Mouse (Mus musculus): ENCODE results near the gene Gas8. TPM values are rescaled to one million over a fixed set of nuclear protein-coding genes. Genes with fewer than 3 reads are reported as not detected.
"Not testable (repeated sequence)": the region's sequence is repeated elsewhere in the genome, so short reads cannot be mapped to it uniquely, and the experiment has no call there.

The Gas8 gene
- 16.2 and 25.3 TPM in 2 replicates for total RNA-seq (2012; rRNA removed)

DNA sequence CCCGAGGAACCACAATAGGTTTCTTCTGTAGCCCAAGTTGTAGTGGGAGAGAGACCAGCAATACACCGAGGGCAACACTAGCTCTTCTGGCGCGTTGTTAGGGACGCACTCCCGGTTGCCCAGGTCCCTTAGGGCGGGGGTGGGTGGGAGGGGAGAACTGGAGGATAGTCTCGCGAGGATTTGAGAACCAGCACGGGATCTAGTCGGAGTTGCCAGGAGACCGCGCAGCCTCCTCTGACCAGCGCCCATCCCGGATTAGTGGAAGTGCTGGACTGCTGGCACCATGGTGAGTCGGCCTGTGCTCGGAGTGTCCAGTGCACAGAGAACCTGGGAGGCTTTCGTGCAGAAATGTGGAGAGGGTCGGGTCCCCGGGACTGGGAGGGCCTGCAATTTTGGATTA lies at the start of gene Gas8:
Gas8 (plus strand) TSS at position 168 of the 400 bp plus-strand sequence.
- TF ChIP-seq HCFC1 (IDR thresholded peaks at IDR 0.05; ENCODE audit: borderline replicate concordance, insufficient read depth, low read length) (no peak), CHD2 (IDR thresholded peaks at IDR 0.05; ENCODE audit: low read depth, low read length) (peak; percentile 69; the same call in 1 of the 2 replicates), ZC3H11A (IDR thresholded peaks at IDR 0.05; ENCODE audit: borderline replicate concordance, low read depth, low read length) (no peak)
- H3K9me3 ChIP-seq (ENCODE audit: control insufficient read depth, insufficient read depth, low read depth, low read length) = no peaks in the 10 kb centered on the region
- in situ Hi-C loops (cut with MboI; ENCODE audit: low sequenced_read_pairs in 2 of 2, unreplicated experiment in 2 of 2) = no loop called here
- H3K4me1 ChIP-seq (ENCODE audit: control insufficient read depth in 2 of 2, insufficient read depth in 2 of 2, low read length in 2 of 2, poor library complexity in 1 of 2) = peaks cover 0 to 3% of the 10 kb centered on the region in 2 experiments; a peak in 2 of 4 replicates
- DNase-seq (ENCODE audit: low read depth, low spot score) = peak; percentile 93
- no peak within 1 kb of the TSS for H3K27ac ChIP-seq (ENCODE audit: insufficient read depth, low read depth, low read length, poor library complexity, severe bottlenecking)
- peak within 1 kb of the TSS; percentile 83 for H3K9ac ChIP-seq (ENCODE audit: insufficient read depth, low read depth, low read length, poor library complexity, severe bottlenecking)
- peaks cover 8% of the 10 kb centered on the region; the same call in 1 of the 2 replicates for H3K36me3 ChIP-seq (ENCODE audit: control insufficient read depth, insufficient read depth, low read length, poor library complexity, severe bottlenecking)
- peak within 1 kb of the TSS; percentile 76 to 90 for H3K4me3 ChIP-seq (ENCODE audit: insufficient read depth in 1 of 2, low read depth in 1 of 2, low read length in 2 of 2, poor library complexity in 1 of 2, severe bottlenecking in 1 of 2)

DNA sequence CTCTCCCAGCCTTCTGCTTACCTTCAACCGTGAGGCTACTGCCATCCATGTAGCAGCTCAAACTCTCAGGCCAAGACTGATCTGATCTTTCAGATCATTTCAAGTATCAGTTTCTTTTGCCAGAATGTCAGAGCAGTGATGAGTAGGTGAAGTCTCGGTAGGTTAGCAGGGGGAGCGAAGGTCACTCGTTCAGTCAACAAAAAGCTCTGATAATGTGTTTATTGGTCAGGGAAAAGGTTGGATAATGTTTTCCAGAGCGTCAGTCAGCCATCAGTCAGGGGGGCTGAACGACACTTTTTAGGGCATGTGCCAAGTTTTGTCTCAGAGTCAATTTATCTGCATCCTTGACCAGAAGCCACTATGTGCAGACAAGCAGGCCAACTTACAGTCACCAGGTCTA lies 45.6 kb upstream of the Gas8 start:
- H3K36me3 ChIP-seq (ENCODE audit: control insufficient read depth, insufficient read depth, low read length, poor library complexity, severe bottlenecking); DNase-seq (ENCODE audit: low read depth, low spot score); in situ Hi-C loops (cut with MboI; ENCODE audit: low sequenced_read_pairs in 2 of 2, unreplicated experiment in 2 of 2); H3K27ac ChIP-seq (ENCODE audit: insufficient read depth, low read depth, low read length, poor library complexity, severe bottlenecking); H3K9me3 ChIP-seq (ENCODE audit: control insufficient read depth, insufficient read depth, low read depth, low read length); H3K9ac ChIP-seq (ENCODE audit: insufficient read depth, low read depth, low read length, poor library complexity, severe bottlenecking); H3K4me3 ChIP-seq (ENCODE audit: insufficient read depth in 1 of 2, low read depth in 1 of 2, low read length in 2 of 2, poor library complexity in 1 of 2, severe bottlenecking in 1 of 2); H3K4me1 ChIP-seq (ENCODE audit: control insufficient read depth in 2 of 2, insufficient read depth in 2 of 2, low read length in 2 of 2, poor library complexity in 1 of 2): not testable (repeated sequence)

- in situ Hi-C loops (cut with MboI; ENCODE audit: low sequenced_read_pairs in 2 of 2, unreplicated experiment in 2 of 2); H3K36me3 ChIP-seq (ENCODE audit: control insufficient read depth, insufficient read depth, low read length, poor library complexity, severe bottlenecking); H3K4me3 ChIP-seq (ENCODE audit: insufficient read depth in 1 of 2, low read depth in 1 of 2, low read length in 2 of 2, poor library complexity in 1 of 2, severe bottlenecking in 1 of 2); H3K4me1 ChIP-seq (ENCODE audit: control insufficient read depth in 2 of 2, insufficient read depth in 2 of 2, low read length in 2 of 2, poor library complexity in 1 of 2); H3K27ac ChIP-seq (ENCODE audit: insufficient read depth, low read depth, low read length, poor library complexity, severe bottlenecking); DNase-seq (ENCODE audit: low read depth, low spot score); H3K9me3 ChIP-seq (ENCODE audit: control insufficient read depth, insufficient read depth, low read depth, low read length); H3K9ac ChIP-seq (ENCODE audit: insufficient read depth, low read depth, low read length, poor library complexity, severe bottlenecking): not testable (repeated sequence)
Measured at GRCm38 (mm10) chr8:123474549-123474948, 44.1 kb upstream of the Gas8 start.

GRCm38 (mm10) chr8:123476911-123477736 lies 41.5 kb upstream of the Gas8 start:
- peaks cover 5 to 7% of the 10 kb centered on the region in 2 experiments; a peak in 3 of 4 replicates for H3K4me1 ChIP-seq (ENCODE audit: control insufficient read depth in 2 of 2, insufficient read depth in 2 of 2, low read length in 2 of 2, poor library complexity in 1 of 2)
- no peak overlapping the region for H3K27ac ChIP-seq (ENCODE audit: insufficient read depth, low read depth, low read length, poor library complexity, severe bottlenecking)
- in situ Hi-C loops (cut with MboI; ENCODE audit: low sequenced_read_pairs in 2 of 2, unreplicated experiment in 2 of 2) = no loop called here
- TF ChIP-seq ZNF384 (IDR thresholded peaks at IDR 0.05; ENCODE audit: low read depth, low read length) (no peak), ZC3H11A (IDR thresholded peaks at IDR 0.05; ENCODE audit: borderline replicate concordance, low read depth, low read length) (no peak), CHD2 (IDR thresholded peaks at IDR 0.05; ENCODE audit: low read depth, low read length) (no peak), HCFC1 (IDR thresholded peaks at IDR 0.05; ENCODE audit: borderline replicate concordance, insufficient read depth, low read length) (no peak), MAFK (IDR thresholded peaks at IDR 0.05; ENCODE audit: insufficient read depth, low read depth, low read length) (no peak)
- peaks cover 8% of the 10 kb centered on the region for H3K36me3 ChIP-seq (ENCODE audit: control insufficient read depth, insufficient read depth, low read length, poor library complexity, severe bottlenecking)
- H3K9me3 ChIP-seq (ENCODE audit: control insufficient read depth, insufficient read depth, low read depth, low read length) = no peaks in the 10 kb centered on the region
- no peak for DNase-seq (ENCODE audit: low read depth, low spot score)
- H3K9ac ChIP-seq (ENCODE audit: insufficient read depth, low read depth, low read length, poor library complexity, severe bottlenecking) = peak overlapping the region; percentile 99
- peak overlapping the region; percentile 82 to 96 for H3K4me3 ChIP-seq (ENCODE audit: insufficient read depth in 1 of 2, low read depth in 1 of 2, low read length in 2 of 2, poor library complexity in 1 of 2, severe bottlenecking in 1 of 2)

- peak; percentile 70; the same call in 1 of the 2 replicates for TF ChIP-seq HCFC1 (IDR thresholded peaks at IDR 0.05; ENCODE audit: borderline replicate concordance, insufficient read depth, low read length)
- no peak for TF ChIP-seq ZNF384 (IDR thresholded peaks at IDR 0.05; ENCODE audit: low read depth, low read length)
- no peak for TF ChIP-seq CHD2 (IDR thresholded peaks at IDR 0.05; ENCODE audit: low read depth, low read length)
- TF ChIP-seq MAFK (IDR thresholded peaks at IDR 0.05; ENCODE audit: insufficient read depth, low read depth, low read length) = no peak
- TF ChIP-seq ZC3H11A (IDR thresholded peaks at IDR 0.05; ENCODE audit: borderline replicate concordance, low read depth, low read length) = no peak
- H3K27ac ChIP-seq (ENCODE audit: insufficient read depth, low read depth, low read length, poor library complexity, severe bottlenecking) = peak within 1 kb of the TSS; percentile 97
- peak within 1 kb of the TSS; percentile 99 for H3K9ac ChIP-seq (ENCODE audit: insufficient read depth, low read depth, low read length, poor library complexity, severe bottlenecking)
- H3K4me1 ChIP-seq (ENCODE audit: control insufficient read depth in 2 of 2, insufficient read depth in 2 of 2, low read length in 2 of 2, poor library complexity in 1 of 2) = peaks cover 5 to 7% of the 10 kb centered on the region in 2 experiments; a peak in 3 of 4 replicates
- H3K36me3 ChIP-seq (ENCODE audit: control insufficient read depth, insufficient read depth, low read length, poor library complexity, severe bottlenecking) = peaks cover 10% of the 10 kb centered on the region
- in situ Hi-C loops (cut with MboI; ENCODE audit: low sequenced_read_pairs in 2 of 2, unreplicated experiment in 2 of 2) = no loop called here
- no peak for DNase-seq (ENCODE audit: low read depth, low spot score)
- peak within 1 kb of the TSS; percentile 82 to 96 for H3K4me3 ChIP-seq (ENCODE audit: insufficient read depth in 1 of 2, low read depth in 1 of 2, low read length in 2 of 2, poor library complexity in 1 of 2, severe bottlenecking in 1 of 2)
- H3K9me3 ChIP-seq (ENCODE audit: control insufficient read depth, insufficient read depth, low read depth, low read length) = no peaks in the 10 kb centered on the region
Measured at GRCm38 (mm10) chr8:123477737-123478258, 40.8 kb upstream of the Gas8 start, which contains the start of gene Afg3l1. Gene Afg3l1, plus strand, starts transcription at chr8:123477903.

Data from ES-E14 (cell line).